Mouse (Mus musculus) bone marrow, adult 2 months (tissue): Measurements from ENCODE around the gene Aurkb.

Source experiments
- CTCF ChIP-seq: fragments of 200-500 bp; IDR thresholded peaks from 2 replicates; pipeline ENCODE4 v1.5.1; 2011; ENCODE audit warnings: low read length, control low read depth; ENCODE audit not compliant: control insufficient read depth, insufficient read depth
- POLR2A ChIP-seq: fragments of 200-500 bp; IDR thresholded peaks from 2 replicates; pipeline ENCODE4 v1.6.1; 2011; ENCODE audit warnings: low read depth, mild to moderate bottlenecking, control low read depth, low read length, borderline replicate concordance; ENCODE audit not compliant: control insufficient read depth

DNA sequence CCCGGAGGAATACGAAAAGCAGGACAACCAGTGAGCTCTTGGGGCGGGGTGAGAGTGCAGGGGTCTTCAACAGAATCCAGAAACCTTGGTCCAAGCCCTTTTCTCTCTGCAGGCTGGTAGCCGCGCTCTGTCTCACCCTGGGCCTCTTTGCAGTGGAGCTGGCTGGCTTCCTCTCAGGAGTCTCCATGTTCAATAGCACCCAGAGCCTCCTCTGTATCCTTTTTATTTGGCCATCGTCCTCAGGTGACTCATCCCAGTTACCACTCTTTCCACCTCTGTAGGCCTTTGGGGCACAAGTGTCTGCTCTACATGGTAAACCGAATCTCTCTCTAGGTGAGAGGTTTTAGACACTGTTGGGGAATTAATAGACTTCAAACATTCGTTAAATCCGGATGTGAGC is 25.8 kb downstream of the Aurkb start:
- TF ChIP-seq CTCF (no peak), POLR2A (no peak)
